Mouse (Mus musculus): ENCODE results near the gene 1810037I17Rik.
"Not testable (repeated sequence)": the region's sequence is repeated elsewhere in the genome, so short reads cannot be mapped to it uniquely, and the experiment has no call there.

The 1810037I17Rik gene

DNA sequence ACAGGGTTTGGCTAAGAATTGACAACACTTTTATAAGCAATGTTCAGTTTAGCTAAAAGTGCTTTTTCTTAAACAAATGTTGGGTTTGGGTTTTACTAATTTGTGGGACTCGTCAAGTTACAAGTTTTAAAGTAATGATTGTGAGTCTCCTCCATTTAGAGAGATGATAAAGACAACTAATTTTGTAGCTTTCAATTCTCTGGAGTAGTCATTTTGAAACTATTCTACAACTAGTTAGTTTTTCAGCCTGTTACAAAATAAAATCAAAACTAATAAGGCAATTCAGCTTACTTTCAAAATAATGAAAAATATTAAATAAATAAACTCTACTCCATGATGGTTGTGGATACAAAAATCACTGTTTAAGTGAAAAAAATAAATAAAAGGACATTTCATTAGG is 8.5 kb downstream of the 1810037I17Rik start:
- DNase-seq (ENCODE audit: low spot score in 2 of 2), result no peak

DNA sequence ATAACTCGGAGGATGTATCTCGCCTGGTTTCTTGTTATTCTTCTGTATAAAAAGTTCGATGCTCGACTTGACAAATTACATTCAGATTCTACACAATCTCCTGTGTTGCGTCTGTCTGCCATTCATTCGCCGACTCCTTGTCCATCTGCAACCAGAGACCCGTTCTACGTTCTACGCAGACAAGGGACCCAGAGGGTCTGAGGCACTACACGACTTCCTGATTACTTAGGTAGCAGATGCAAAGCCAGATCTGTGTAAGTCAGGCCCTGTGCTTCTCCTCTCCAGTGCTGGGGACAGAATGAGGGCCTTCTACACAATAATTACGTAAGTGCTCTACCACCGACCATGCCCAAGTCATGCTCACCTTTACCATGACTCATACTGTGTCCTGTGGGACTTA is 13.2 kb downstream of the 1810037I17Rik start:
- not testable (repeated sequence) for DNase-seq (ENCODE audit: low spot score in 2 of 2)

DNA sequence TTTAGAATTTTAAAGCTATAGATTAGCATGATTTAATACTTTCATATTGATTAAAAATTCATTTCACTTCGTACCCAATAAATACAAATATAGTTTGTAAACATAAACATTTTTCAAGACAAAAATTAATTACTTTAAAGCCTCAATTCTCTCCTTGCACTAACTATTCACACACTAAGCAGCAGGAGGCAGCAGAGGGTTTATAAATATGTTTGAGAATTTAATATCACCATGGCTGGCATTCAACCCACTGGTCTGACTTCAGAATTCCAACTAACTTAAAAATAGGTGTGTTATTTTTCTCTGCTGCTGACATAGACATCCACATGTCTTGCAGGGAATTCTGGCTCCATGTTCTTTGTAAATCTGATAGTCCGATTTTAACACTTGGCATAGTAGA is 15.2 kb downstream of the 1810037I17Rik start:
- DNase-seq (ENCODE audit: low spot score in 2 of 2), result no peak

DNA sequence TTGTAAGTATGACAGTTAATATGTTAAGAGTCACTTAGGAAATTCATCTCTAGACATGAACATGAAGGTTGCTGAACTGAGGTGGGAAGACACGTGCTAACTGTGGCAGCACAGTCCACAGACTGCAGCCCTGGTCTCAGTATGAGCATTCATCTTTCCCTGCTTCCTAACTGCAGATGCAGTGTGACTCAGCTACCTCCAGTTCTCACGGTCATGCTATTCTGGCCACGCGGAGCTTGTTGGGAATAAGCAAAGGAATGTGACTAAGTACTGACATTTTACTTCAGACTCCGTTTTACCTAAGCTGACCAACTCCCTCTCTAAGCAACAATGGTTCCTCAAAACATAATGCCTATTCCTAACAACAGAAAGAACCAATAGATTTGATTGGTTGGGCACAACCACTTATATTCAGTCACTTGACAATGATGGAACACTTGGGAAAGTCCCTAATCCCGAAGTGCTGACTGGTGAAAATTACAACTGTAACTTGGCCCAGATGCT is 19.4 kb downstream of the 1810037I17Rik start:
- no peak for DNase-seq (ENCODE audit: low spot score in 2 of 2)

DNA sequence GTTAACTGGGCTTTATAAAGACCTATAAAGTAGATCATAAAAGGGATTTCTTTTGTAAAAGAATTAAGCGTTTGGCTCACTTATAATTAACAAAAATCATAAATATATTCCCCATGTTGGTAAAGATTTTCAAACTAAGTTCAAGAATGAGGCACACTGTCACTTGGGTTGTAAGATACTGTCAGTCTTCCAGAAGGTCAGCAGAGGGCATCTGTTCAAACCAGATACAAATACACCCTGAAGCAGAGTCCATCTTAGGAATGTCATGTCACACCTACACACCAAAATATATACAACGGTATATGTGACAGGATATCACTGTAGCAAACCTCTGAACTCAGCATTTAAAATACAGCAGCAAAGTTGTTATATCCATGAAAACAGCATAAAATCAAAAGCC is 26.1 kb downstream of the 1810037I17Rik start:
- DNase-seq (ENCODE audit: low spot score in 2 of 2), result no peak

DNA sequence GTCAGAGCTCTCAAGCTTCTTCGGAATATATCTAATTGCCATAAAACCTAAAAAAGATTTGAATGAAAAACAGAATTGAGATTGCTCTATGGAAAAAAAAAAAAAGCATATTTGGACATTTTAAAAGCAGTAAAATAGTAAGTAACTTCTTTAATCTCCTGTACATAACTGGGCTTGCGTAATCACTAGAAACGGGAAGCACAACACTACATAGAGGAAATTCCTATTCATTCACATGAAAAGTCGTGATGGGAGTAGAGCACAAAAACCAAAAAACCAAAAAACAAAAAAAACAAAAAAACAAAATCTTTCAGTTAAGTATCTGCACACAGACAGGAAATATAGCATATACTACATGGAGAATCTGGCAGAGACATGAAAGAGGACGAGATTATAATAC is 40.3 kb downstream of the 1810037I17Rik start:
- DNase-seq (ENCODE audit: low spot score in 2 of 2), result no peak

DNA sequence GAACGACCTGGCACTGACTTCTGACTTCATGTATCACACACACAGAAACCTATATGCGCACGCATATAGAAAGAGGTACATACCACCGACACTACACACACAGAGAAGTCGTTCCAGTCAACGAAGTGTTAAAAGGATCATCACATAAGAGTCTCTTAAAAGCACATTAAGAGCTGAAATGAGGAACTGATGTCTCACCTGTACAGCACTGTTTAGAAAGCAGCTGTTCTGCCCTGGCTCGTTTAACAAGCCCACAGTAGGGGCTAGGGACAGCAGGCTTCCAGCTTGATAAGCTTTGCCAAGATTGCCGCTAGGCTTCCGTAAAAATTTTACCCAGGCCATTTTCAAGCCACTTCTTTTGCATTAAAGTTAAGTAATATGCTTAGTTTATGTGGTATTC is 44.4 kb downstream of the 1810037I17Rik start:
- no peak for DNase-seq (ENCODE audit: low spot score in 2 of 2)

DNA sequence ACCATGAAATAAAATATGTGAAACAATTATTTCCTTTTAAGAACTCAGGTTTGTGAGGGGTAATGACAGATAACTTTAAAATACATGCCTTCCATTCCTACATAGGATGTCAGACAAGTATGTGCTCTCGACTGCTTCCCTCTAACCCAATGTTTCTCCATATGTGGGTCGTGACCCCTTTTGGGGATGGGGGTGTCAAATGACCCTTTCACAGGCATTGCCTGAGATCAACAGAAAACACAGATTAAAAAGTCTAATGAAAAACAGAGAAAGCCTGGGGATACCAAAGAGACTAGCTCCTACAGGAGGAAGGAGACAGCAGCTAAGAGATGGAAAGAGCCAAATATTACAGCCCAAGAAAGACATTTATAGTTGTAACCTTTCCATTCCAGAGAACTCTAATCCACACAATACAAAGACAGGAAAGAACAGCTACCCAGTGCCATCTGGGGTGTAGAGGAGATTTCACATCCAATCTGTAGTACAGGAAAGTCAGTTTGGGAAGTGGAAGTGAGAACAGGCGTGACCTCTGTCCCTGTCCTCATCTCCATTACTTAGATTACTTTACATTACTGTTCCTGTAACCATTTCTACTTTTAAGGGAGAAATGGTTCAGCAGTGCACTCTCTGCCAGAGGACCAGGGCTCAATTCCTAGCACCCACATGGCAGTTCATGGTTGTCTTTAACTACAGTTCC is 48.3 kb downstream of the 1810037I17Rik start:
- no peak for DNase-seq (ENCODE audit: low spot score in 2 of 2)

DNA sequence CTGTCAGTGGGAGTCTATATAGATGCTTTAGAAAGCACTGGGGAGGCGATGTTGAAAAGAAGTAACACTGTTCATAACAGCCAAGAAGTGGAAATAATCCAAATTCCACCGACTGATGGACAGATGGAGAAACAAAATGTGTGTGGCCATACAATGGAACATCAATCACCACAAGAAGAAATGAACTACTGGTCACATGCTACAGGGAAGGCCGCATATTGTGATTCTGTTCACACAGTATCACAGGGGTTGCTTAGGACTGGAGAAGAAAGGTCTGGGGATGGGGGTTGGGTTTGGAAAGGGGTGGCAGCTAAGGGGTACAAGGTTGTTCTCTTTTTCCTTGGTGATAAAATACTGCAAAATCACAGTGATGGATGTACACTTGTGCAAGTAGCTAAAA is 50.8 kb downstream of the 1810037I17Rik start:
- no peak for DNase-seq (ENCODE audit: low spot score in 2 of 2)

DNA sequence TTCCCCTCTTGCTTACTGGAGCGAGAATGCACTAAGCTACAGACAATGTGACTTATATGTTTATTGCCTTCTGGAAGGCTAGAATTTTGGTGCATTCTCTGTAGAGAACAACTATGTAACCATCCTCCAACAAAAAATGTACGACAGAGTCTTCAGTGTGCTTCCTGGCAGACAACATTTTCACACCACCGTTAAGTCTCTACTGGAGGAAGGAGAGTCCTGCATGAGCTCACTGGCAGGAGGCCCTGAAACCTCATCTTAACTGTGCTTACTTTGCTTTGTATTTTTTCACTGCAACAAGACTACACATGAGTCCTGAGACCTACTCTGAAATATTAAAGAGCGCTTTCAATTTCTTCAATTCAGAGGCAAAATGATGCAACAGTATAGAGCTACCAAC is 51.4 kb downstream of the 1810037I17Rik start:
- peak; percentile 7 to 27 for DNase-seq (ENCODE audit: low spot score in 2 of 2)

Measured in right cerebral cortex, postnatal 36 days (tissue).